Mouse (Mus musculus) adrenal gland, adult 18-20 months (tissue): ENCODE data around the gene Lrrc29. TPM values are rescaled to one million over a fixed set of nuclear protein-coding genes. Genes with fewer than 3 reads are reported as not detected.

Experiments
- DNase-seq, 2 experiments: peaks; one replicate each; pipeline ENCODE4 v3.0.0; 2021 to 2022; ENCODE audit warnings: low spot score in 2 of 2
- microRNA-seq, 2 experiments: library from miRNA; unstranded; fragments of <30 nt; microRNA quantifications; one replicate each; pipeline ENCODE4 v1.2.0; 2021; ENCODE audit warnings: borderline number of aligned reads in 2 of 2
- total RNA-seq, 2 experiments: library from RNA; stranded (reverse); gene quantifications; 1 replicate in 1 of 2; 2 replicates in 1 of 2; pipeline ENCODE4 v1.2.3; 2021

The Lrrc29 gene
- total RNA-seq, 2 experiments from 2014 or later = 3.1 to 3.8 TPM

- no peak for DNase-seq
Measured at GRCm38 (mm10) chr8:105269075-105269458, 57.0 kb downstream of the Lrrc29 start.

GRCm38 (mm10) chr8:105268342-105269074 is 57.6 kb downstream of the Lrrc29 start:
- DNase-seq = no peak

- no peak for DNase-seq
Measured at GRCm38 (mm10) chr8:105266775-105267174, 59.3 kb downstream of the Lrrc29 start.

GRCm38 (mm10) chr8:105265128-105265527 is 61.0 kb downstream of the Lrrc29 start:
- DNase-seq = no peak

- peak; percentile 78 to 79 for DNase-seq
Measured at GRCm38 (mm10) chr8:105264024-105264982, 61.8 kb downstream of the Lrrc29 start, which contains the start of the genes Tradd and Fbxl8. Gene Tradd (minus strand): TSS chr8:105264609. Gene Fbxl8 (plus strand): TSS chr8:105264648.

- DNase-seq = no peak
Measured at GRCm38 (mm10) chr8:105263244-105263912, 62.7 kb downstream of the Lrrc29 start.

Small RNAs within 50 kb of the gene (microRNA-seq; reads per million reads assigned to microRNA genes)
- gene Gm27320 = 0 reads per million in 2 experiments
- gene Mir328 = 3,519 to 6,929 reads per million in 2 experiments

Other genes with a start within 250 kb of the Lrrc29 start
- gene Ces3b, start 242.5 kb downstream of the Lrrc29 start, total RNA-seq = not detected
- not detected for gene Ces4a, start 194.5 kb downstream of the Lrrc29 start, total RNA-seq
- 100 to 1,000 TPM in 1 of 2 experiments, 10 to 100 TPM in 1; 89.7 to 105 TPM for gene Cbfb, start 155.6 kb downstream of the Lrrc29 start, total RNA-seq
- gene D230025D16Rik, start 101.1 kb downstream of the Lrrc29 start, total RNA-seq = 10 to 100 TPM; 23.4 to 32.0 TPM
- gene B3gnt9, start 71.1 kb downstream of the Lrrc29 start, total RNA-seq = 1 to 10 TPM; 2.7 to 3.2 TPM
- gene Tradd, start 61.7 kb downstream of the Lrrc29 start, total RNA-seq = 10 to 100 TPM; 13.1 to 15.5 TPM
- gene Fbxl8, start 61.6 kb downstream of the Lrrc29 start, total RNA-seq = 1 to 10 TPM; 3.7 to 4.3 TPM
- 1 to 10 TPM; 2.2 to 4.3 TPM for gene Hsf4, start 56.5 kb downstream of the Lrrc29 start, total RNA-seq
- gene Nol3, start 50.1 kb downstream of the Lrrc29 start, total RNA-seq = 10 to 100 TPM in 1 of 2 experiments, 1 to 10 TPM in 1; 6.7 to 20.3 TPM
- 1 to 10 TPM; 2.2 to 2.8 TPM for gene 4931428F04Rik, start 36.4 kb downstream of the Lrrc29 start, total RNA-seq
- 10 to 100 TPM; 15.6 to 17.2 TPM for gene Exoc3l, start 30.2 kb downstream of the Lrrc29 start, total RNA-seq
- gene E2f4, start 28.6 kb downstream of the Lrrc29 start, total RNA-seq = 10 to 100 TPM; 43.2 to 44.9 TPM
- gene Elmo3, start 20.7 kb downstream of the Lrrc29 start, total RNA-seq = 1 to 10 TPM; 4.5 to 6.9 TPM
- gene Tmem208, start 76 bp upstream of the Lrrc29 start, total RNA-seq = 10 to 100 TPM; 55.6 to 69.6 TPM
- 1 to 10 TPM; 8.3 to 8.6 TPM for gene Fhod1, start 21.7 kb upstream of the Lrrc29 start, total RNA-seq
- under 1 TPM; 0.58 to 0.93 TPM for gene Slc9a5, start 22.6 kb upstream of the Lrrc29 start, total RNA-seq
- under 1 TPM; 0.17 to 0.67 TPM for gene Plekhg4, start 47.0 kb upstream of the Lrrc29 start, total RNA-seq
- gene Kctd19, start 87.2 kb upstream of the Lrrc29 start, total RNA-seq = under 1 TPM in 1 of 2 experiments, not detected in 1; 0.13 TPM
- 1 to 10 TPM; 3.3 to 4.5 TPM for gene Lrrc36, start 87.3 kb upstream of the Lrrc29 start, total RNA-seq
- 10 to 100 TPM; 24.0 to 43.0 TPM for gene Tppp3, start 145.2 kb upstream of the Lrrc29 start, total RNA-seq
- 10 to 100 TPM; 18.1 to 18.3 TPM for gene Zdhhc1, start 170.6 kb upstream of the Lrrc29 start, total RNA-seq
- gene Hsd11b2, start 192.5 kb upstream of the Lrrc29 start, total RNA-seq = under 1 TPM; 0.16 to 0.53 TPM
- gene Atp6v0d1, start 239.8 kb upstream of the Lrrc29 start, total RNA-seq = 100 to 1,000 TPM; 118 to 121 TPM